Mouse (Mus musculus) sigmoid colon, adult 10 weeks (tissue): Measurements from ENCODE around the gene Olfr503. TPM values are rescaled to one million over a fixed set of nuclear protein-coding genes. Genes with fewer than 3 reads are reported as not detected.

ENCODE experiments used
- polyA plus RNA-seq: library from polyadenylated mRNA; stranded (reverse); fragments of 350-450 nt; fragmentation: Illumina TruSeq; extraction: RNeasy Lipid Tissue Mini Kit (QIAGEN cat#74804); gene quantifications from one replicate; pipeline ENCODE4 v1.2.3, GENCODE M21; 2014; ENCODE audit warnings: low read depth, low replicate concordance

Gene Olfr503
- not detected for polyA plus RNA-seq

DNA sequence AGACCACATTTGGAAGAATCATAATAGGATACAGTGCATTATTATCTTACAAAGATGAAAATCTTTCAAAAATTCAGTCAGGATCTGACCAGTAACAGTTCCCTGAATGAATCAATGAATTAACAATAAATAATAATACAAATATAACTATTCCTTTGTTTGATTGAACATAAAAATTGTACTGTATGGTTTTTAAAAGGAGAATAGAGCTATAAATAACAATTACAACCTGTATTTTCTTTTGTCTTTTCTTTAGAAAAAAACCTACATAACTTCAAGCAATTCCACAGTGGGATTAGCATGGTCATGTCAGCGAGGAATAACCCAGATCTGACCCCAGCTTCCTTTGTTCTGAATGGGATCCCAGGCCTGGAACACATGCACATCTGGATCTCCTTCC, at the start of gene Olfr503:
Olfr503 (plus strand) TSS at position 301 of the 400 bp plus-strand sequence.

DNA sequence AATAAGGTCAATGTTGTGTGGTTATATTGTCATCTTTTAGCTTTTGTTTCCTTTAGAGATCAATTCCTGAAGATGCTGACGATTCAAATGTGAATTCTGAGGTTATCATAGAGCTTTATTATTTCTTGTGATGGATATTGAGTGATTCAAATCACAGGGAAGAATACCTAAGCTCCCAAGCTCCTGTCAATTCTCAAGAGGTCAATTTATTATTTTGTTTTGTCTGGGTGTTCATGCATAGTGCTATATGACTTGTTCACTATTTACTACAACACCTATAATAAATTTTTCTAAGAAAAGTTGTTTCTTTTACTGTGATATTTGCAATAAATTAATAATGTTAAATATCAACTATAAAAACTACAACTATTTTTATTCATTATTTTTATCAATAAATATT, 19.4 kb upstream of the Olfr503 start, which contains the start of gene Olfr502:
Olfr502 (minus strand) TSS at position 101 of the 400 bp plus-strand sequence.

DNA sequence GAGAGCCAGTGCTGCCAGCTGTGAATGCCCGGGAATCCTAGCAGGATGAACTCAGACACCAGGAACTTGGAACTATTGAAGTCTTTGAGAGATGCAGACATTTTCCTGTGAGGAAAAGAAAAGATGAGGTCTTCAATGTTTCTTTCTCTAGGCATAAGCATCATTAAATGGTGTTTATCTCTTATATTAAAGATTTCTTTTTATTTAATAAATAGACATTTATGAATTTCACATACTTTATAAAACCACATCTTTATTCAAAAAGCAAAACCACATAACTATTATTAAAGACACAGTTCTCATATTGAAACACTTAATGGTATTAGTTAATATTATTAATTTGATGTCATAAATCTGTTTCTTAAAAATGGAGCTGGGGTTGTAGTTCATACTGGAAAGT, 21.4 kb downstream of the Olfr503 start, which contains the start of gene Olfr504:
Olfr504 (minus strand) TSS at position 101 of the 400 bp plus-strand sequence.

Other genes with a start within 250 kb of the Olfr503 start
- not detected for gene Olfr491, start 231.1 kb upstream of the Olfr503 start, polyA plus RNA-seq
- not detected for gene Olfr492, start 220.9 kb upstream of the Olfr503 start, polyA plus RNA-seq
- gene Olfr493, start 197.5 kb upstream of the Olfr503 start, polyA plus RNA-seq: not detected
- not detected for gene Olfr494, start 179.2 kb upstream of the Olfr503 start, polyA plus RNA-seq
- not detected for gene Olfr495, start 151.4 kb upstream of the Olfr503 start, polyA plus RNA-seq
- gene Olfr497, start 124.1 kb upstream of the Olfr503 start, polyA plus RNA-seq: not detected
- not detected for gene Olfr498, start 79.2 kb upstream of the Olfr503 start, polyA plus RNA-seq
- not detected for gene Olfr502, start 19.5 kb upstream of the Olfr503 start, polyA plus RNA-seq
- not detected for gene Olfr504, start 21.3 kb downstream of the Olfr503 start, polyA plus RNA-seq
- gene Olfr506, start 66.3 kb downstream of the Olfr503 start, polyA plus RNA-seq: not detected
- not detected for gene Olfr507, start 77.3 kb downstream of the Olfr503 start, polyA plus RNA-seq
- gene Olfr508, start 85.5 kb downstream of the Olfr503 start, polyA plus RNA-seq: not detected
- gene Olfr509, start 107.4 kb downstream of the Olfr503 start, polyA plus RNA-seq: not detected
- gene Olfr510, start 121.9 kb downstream of the Olfr503 start, polyA plus RNA-seq: not detected
- not detected for gene Olfr512, start 168.8 kb downstream of the Olfr503 start, polyA plus RNA-seq
- gene Olfr513, start 206.4 kb downstream of the Olfr503 start, polyA plus RNA-seq: not detected